ENCODE assay signal across 9 mouse cellular contexts in the genomic region with DNA sequence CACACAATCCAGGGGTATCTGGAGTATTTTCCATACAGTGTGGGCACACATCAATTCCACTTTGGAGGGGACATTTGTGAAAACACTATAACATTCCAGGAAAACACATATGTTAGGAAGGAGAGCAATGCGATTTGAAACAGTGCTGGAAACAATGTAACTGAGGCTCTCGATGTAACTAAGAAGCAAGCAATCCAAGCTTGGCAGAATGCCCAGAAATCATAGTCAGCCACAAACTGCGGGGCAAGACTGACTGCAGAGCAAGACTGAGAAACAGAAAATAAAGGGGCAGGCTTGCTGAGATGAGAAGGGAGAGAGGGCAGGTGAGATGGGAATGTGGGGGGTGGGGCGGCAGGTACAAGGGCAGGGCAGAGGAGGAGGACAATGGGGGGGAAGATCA. TPM values are rescaled to one million over a fixed set of nuclear protein-coding genes. Genes with fewer than 3 reads are reported as not detected.
DNase-seq lines count a peak whose midpoint lies in the region; ATAC-seq and TF ChIP-seq lines count a peak whose summit lies in the region.
"Had no signal": no experiment of that assay in that cellular context is flagged by ENCODE, and none has a peak within 500 bp of the region (broad histone marks: within the 10 kb centered on the region; RNA-seq: fewer than 3 reads in every experiment).

No protein-coding gene starts in this region.

- no peak for TF ChIP-seq CTCF in liver, postnatal 0 days (IDR thresholded peaks at IDR 0.05; ENCODE audit: low read depth)

- 0 out of 2 replicates have a peak, but pooled peaks cover 4% of the 10 kb centered on the region for H3K27me3 ChIP-seq in forebrain, embryonic 12.5 days
- H3K27me3 ChIP-seq in forebrain, embryonic 11.5 days (ENCODE audit: control insufficient read depth, insufficient read depth, low read length), result no peaks in the 10 kb centered on the region
- no peaks in the 10 kb centered on the region for H3K27me3 ChIP-seq in heart, embryonic 10.5 days (ENCODE audit: insufficient read depth, poor library complexity, severe bottlenecking)
- no peaks in the 10 kb centered on the region for H3K27me3 ChIP-seq in liver, postnatal 0 days (ENCODE audit: insufficient read depth, low read length)
- H3K27me3 ChIP-seq: CH12.LX had no signal

- H3K4me1 ChIP-seq in forebrain, embryonic 12.5 days, result peaks cover 24% of the 10 kb centered on the region
- H3K4me1 ChIP-seq in forebrain, embryonic 11.5 days (replicated peaks; ENCODE audit: control insufficient read depth, insufficient read depth, low read length), result no peaks in the 10 kb centered on the region
- H3K4me1 ChIP-seq in heart, embryonic 10.5 days, result peaks cover 6% of the 10 kb centered on the region
- H3K4me1 ChIP-seq in liver, postnatal 0 days (ENCODE audit: insufficient read depth), result no peaks in the 10 kb centered on the region

- 26% methylated on average over 4 of the region's 4 CpGs for WGBS in forebrain, embryonic 12.5 days
- WGBS in forebrain, embryonic 11.5 days, result 41% methylated on average over 4 of the region's 4 CpGs
- WGBS in heart, embryonic 10.5 days, result 33% methylated on average over 4 of the region's 4 CpGs
- 40% methylated on average over 4 of the region's 4 CpGs for WGBS in liver, postnatal 0 days (ENCODE audit: insufficient replicate concordance)

- no peak overlapping the region for H3K9ac ChIP-seq in forebrain, embryonic 12.5 days
- no peak overlapping the region for H3K9ac ChIP-seq in forebrain, embryonic 11.5 days (ENCODE audit: low read length)
- no peak overlapping the region for H3K9ac ChIP-seq in liver, postnatal 0 days (replicated peaks)

- no peaks in the 10 kb centered on the region for H3K9me3 ChIP-seq in forebrain, embryonic 12.5 days
- no peaks in the 10 kb centered on the region for H3K9me3 ChIP-seq in forebrain, embryonic 11.5 days (ENCODE audit: control insufficient read depth, low read length)
- no peaks in the 10 kb centered on the region for H3K9me3 ChIP-seq in heart, embryonic 10.5 days
- H3K9me3 ChIP-seq in liver, postnatal 0 days (ENCODE audit: low read length), result no peaks in the 10 kb centered on the region

- ATAC-seq in forebrain, embryonic 12.5 days (ENCODE audit: low FRiP score), result peak; percentile 71; the same call in 1 of the 2 replicates
- ATAC-seq in forebrain, embryonic 11.5 days (replicated peaks; ENCODE audit: low FRiP score), result no peak; the same call in 1 of the 2 replicates
- ATAC-seq in liver, postnatal 0 days, result no peak
- ATAC-seq in inflammation-experienced regulatory T-cells, adult 6 months, result no peak

- TF ChIP-seq EP300 in liver, postnatal 0 days (IDR thresholded peaks at IDR 0.05; ENCODE audit: low read depth), result no peak

- H3K27ac ChIP-seq in forebrain, embryonic 12.5 days, result no peak overlapping the region
- H3K27ac ChIP-seq in forebrain, embryonic 11.5 days (ENCODE audit: low read depth, low read length), result no peak overlapping the region
- H3K27ac ChIP-seq in heart, embryonic 10.5 days, result no peak overlapping the region
- H3K27ac ChIP-seq in liver, postnatal 0 days (ENCODE audit: low read depth), result no peak overlapping the region

- H3K36me3 ChIP-seq in forebrain, embryonic 12.5 days (replicated peaks), result no peaks in the 10 kb centered on the region
- H3K36me3 ChIP-seq in forebrain, embryonic 11.5 days (ENCODE audit: control insufficient read depth, insufficient read depth, low read length), result no peaks in the 10 kb centered on the region
- H3K36me3 ChIP-seq in heart, embryonic 10.5 days, result no peaks in the 10 kb centered on the region
- H3K36me3 ChIP-seq in liver, postnatal 0 days (replicated peaks; ENCODE audit: insufficient read depth, low read length), result no peaks in the 10 kb centered on the region

- H3K4me3 ChIP-seq in forebrain, embryonic 12.5 days (replicated peaks), result no peak overlapping the region
- H3K4me3 ChIP-seq in forebrain, embryonic 11.5 days (ENCODE audit: low read depth, low read length), result no peak overlapping the region
- H3K4me3 ChIP-seq in heart, embryonic 10.5 days, result no peak overlapping the region
- no peak overlapping the region for H3K4me3 ChIP-seq in liver, postnatal 0 days (ENCODE audit: low read depth, low read length)

- H3K4me2 ChIP-seq in forebrain, embryonic 12.5 days, result no peak overlapping the region
- no peak overlapping the region for H3K4me2 ChIP-seq in forebrain, embryonic 11.5 days (ENCODE audit: low read depth, low read length, severe bottlenecking)
- H3K4me2 ChIP-seq in liver, postnatal 0 days (ENCODE audit: low read depth, low read length), result no peak overlapping the region

- DNase-seq in forebrain, embryonic 11.5 days (ENCODE audit: low spot score), result no peak
- DNase-seq in cerebellum, postnatal 10 days, result peak; percentile 85
- peak; percentile 77 for DNase-seq in heart, embryonic 10.5 days (ENCODE audit: low spot score)
- DNase-seq in kidney, postnatal 10 days, result peak; percentile 85
- DNase-seq in liver, postnatal 0 days, result peak; percentile 20
- DNase-seq in retina, adult 2 months (ENCODE audit: low read depth, low spot score), result peak; percentile 13

RNA-seq across cellular contexts. Expression of gene Fbxl7, which starts 19.7 kb away (rescaled TPM):
- 12.4 and 17.0 TPM in 2 replicates for polyA plus RNA-seq in forebrain, embryonic 12.5 days (2016; fragmentation: Nextera tagmentation; extraction: Ambion mirVana)
- 13.3 and 15.8 TPM in 2 replicates for polyA plus RNA-seq in forebrain, embryonic 11.5 days (2014; fragmentation: Nextera tagmentation; extraction: Ambion mirVana)
- polyA plus RNA-seq in heart, embryonic 10.5 days (2016; fragmentation: Nextera tagmentation; extraction: Ambion mirVana), result 8.2 and 14.5 TPM in 2 replicates
- 0.95 and 1.0 TPM in 2 replicates for polyA plus RNA-seq in liver, postnatal 0 days (2015; fragmentation: Nextera tagmentation; extraction: Ambion mirVana)
- under 1 TPM in 2 of 3 experiments, not detected in 1; 0.19 to 0.79 TPM for polyA plus RNA-seq in inflammation-experienced regulatory T-cells, adult 6 months (2017; shearing (Covaris generic))
